Mouse (Mus musculus) olfactory bulb, adult 2 months (tissue): ENCODE measurements around the gene Zbtb38. TPM values are rescaled to one million over a fixed set of nuclear protein-coding genes. Genes with fewer than 3 reads are reported as not detected.

Experiments used
- H3K27ac ChIP-seq: fragments of 200-500 bp; 2 replicates; pipeline ENCODE4 v1.5.1; 2012; ENCODE audit warnings: low read depth, low read length; ENCODE audit not compliant: insufficient read depth
- H3K4me1 ChIP-seq: fragments of 200-500 bp; 2 replicates; pipeline ENCODE4 v1.6.1; 2012; ENCODE audit warnings: low read length; ENCODE audit not compliant: control insufficient read depth, insufficient read depth
- H3K4me3 ChIP-seq: fragments of 200-500 bp; 2 replicates; pipeline ENCODE4 v1.5.1; 2012; ENCODE audit warnings: mild to moderate bottlenecking, low read depth, low read length, moderate library complexity; ENCODE audit not compliant: insufficient read depth
- CTCF ChIP-seq: fragments of 200-500 bp; IDR thresholded peaks from 2 replicates; pipeline ENCODE4 v1.5.1; 2012; ENCODE audit warnings: low read depth, mild to moderate bottlenecking, low read length, moderate library complexity; ENCODE audit not compliant: insufficient read depth
- POLR2A ChIP-seq: fragments of 200-500 bp; IDR thresholded peaks from 2 replicates; pipeline ENCODE4 v1.6.1; 2012; ENCODE audit warnings: mild to moderate bottlenecking, low read depth, low read length, moderate library complexity; ENCODE audit not compliant: insufficient read depth
- WGBS: fragments of 180-500 bp; shearing (Covaris S2); methylation state at CpG from one replicate; pipeline ENCODE4 v1.1.7; 2018; 5-methylcytosine and 5-hydroxymethylcytosine counted together
- polyA plus RNA-seq: library from polyadenylated mRNA; stranded (reverse); fragments of >200 nt; gene quantifications from 2 replicates; pipeline ENCODE4 v1.2.4, GENCODE M21; 2012; ENCODE audit warnings: low replicate concordance; ENCODE audit not compliant: missing spikeins, insufficient read depth, insufficient read length

Gene Zbtb38
- polyA plus RNA-seq, 1 experiment, result 74.3 TPM

- H3K4me3 ChIP-seq, result no peak overlapping the region
- H3K27ac ChIP-seq, result peak overlapping the region; percentile 97
- TF ChIP-seq CTCF (no peak), POLR2A (no peak)
- peaks cover 21% of the 10 kb centered on the region for H3K4me1 ChIP-seq
- 71% methylated on average over 14 of the region's 14 CpGs for WGBS
These were observed 55.7 kb downstream of the Zbtb38 start for GRCm38 (mm10) chr9:96696788-96697492.

- H3K4me1 ChIP-seq, result peaks cover 21% of the 10 kb centered on the region
- H3K4me3 ChIP-seq, result peak overlapping the region; percentile 45
- 26% methylated on average over 12 of the region's 12 CpGs for WGBS
- peak overlapping the region; percentile 97 for H3K27ac ChIP-seq
- TF ChIP-seq CTCF, result no peak
These were observed 56.5 kb downstream of the Zbtb38 start for GRCm38 (mm10) chr9:96696141-96696561.

- WGBS, result 61% methylated on average over 4 of the region's 4 CpGs
- H3K4me1 ChIP-seq, result peaks cover 17% of the 10 kb centered on the region
- H3K4me3 ChIP-seq, result no peak overlapping the region
- no peak for TF ChIP-seq CTCF
- TF ChIP-seq POLR2A, result no peak
- no peak overlapping the region for H3K27ac ChIP-seq
These were observed 62.2 kb downstream of the Zbtb38 start for GRCm38 (mm10) chr9:96690461-96690863.

GRCm38 (mm10) chr9:96689076-96689475 lies 63.6 kb downstream of the Zbtb38 start:
- 86% methylated on average over 4 of the region's 4 CpGs for WGBS
- Histone ChIP-seq H3K27ac (no peak overlapping the region), H3K4me3 (no peak overlapping the region), H3K4me1 (peaks cover 15% of the 10 kb centered on the region; the same call in 1 of the 2 replicates)
- no peak for TF ChIP-seq CTCF
- TF ChIP-seq POLR2A, result no peak

- TF ChIP-seq POLR2A, result no peak
- no peak for TF ChIP-seq CTCF
- Histone ChIP-seq H3K4me3 (no peak overlapping the region), H3K27ac (no peak overlapping the region), H3K4me1 (peaks cover 15% of the 10 kb centered on the region; the same call in 1 of the 2 replicates)
- 86% methylated on average over 21 of the region's 21 CpGs for WGBS
These were observed 64.3 kb downstream of the Zbtb38 start for GRCm38 (mm10) chr9:96688194-96688875.

GRCm38 (mm10) chr9:96687591-96688186 lies 64.9 kb downstream of the Zbtb38 start:
- no peak overlapping the region for H3K4me3 ChIP-seq
- TF ChIP-seq CTCF, result no peak
- TF ChIP-seq POLR2A, result no peak
- no peak overlapping the region for H3K27ac ChIP-seq
- 65% methylated on average over 20 of the region's 20 CpGs for WGBS
- peaks cover 15% of the 10 kb centered on the region; the same call in 1 of the 2 replicates for H3K4me1 ChIP-seq

GRCm38 (mm10) chr9:96685600-96686084 lies 67.0 kb downstream of the Zbtb38 start:
- 71% methylated on average over 18 of the region's 18 CpGs for WGBS
- TF ChIP-seq CTCF, result no peak
- TF ChIP-seq POLR2A, result no peak
- H3K4me1 ChIP-seq, result peaks cover 15% of the 10 kb centered on the region; the same call in 1 of the 2 replicates
- H3K27ac ChIP-seq, result no peak overlapping the region
- H3K4me3 ChIP-seq, result no peak overlapping the region

GRCm38 (mm10) chr9:96684866-96685599 lies 67.6 kb downstream of the Zbtb38 start:
- 61% methylated on average over 14 of the region's 14 CpGs for WGBS
- Histone ChIP-seq H3K27ac (no peak overlapping the region), H3K4me3 (no peak overlapping the region), H3K4me1 (peaks cover 15% of the 10 kb centered on the region; the same call in 1 of the 2 replicates)
- TF ChIP-seq POLR2A (no peak), CTCF (no peak)
